Mouse (Mus musculus) kidney, adult 2 months (tissue): ENCODE results near the gene Agfg2.

Source experiments
- CTCF ChIP-seq: fragments of 200-500 bp; conservative IDR thresholded peaks from 2 replicates; pipeline ENCODE4 v1.5.1; 2011; ENCODE audit warnings: low read depth, mild to moderate bottlenecking, control low read depth, low read length, moderate library complexity, mixed read lengths; ENCODE audit not compliant: insufficient read depth, insufficient read length
- POLR2A ChIP-seq: fragments of 200-500 bp; IDR thresholded peaks from one replicate; pipeline ENCODE4 v1.6.1; 2011; ENCODE audit warnings: low read depth, low read length, control low read depth

GRCm38 (mm10) chr5:137647827-137648601, 36.5 kb downstream of the Agfg2 start:
- no peak for TF ChIP-seq POLR2A
- no peak for TF ChIP-seq CTCF
